Mouse (Mus musculus): ENCODE measurements around the gene Gm13420. TPM values are rescaled to one million over a fixed set of nuclear protein-coding genes. Genes with fewer than 3 reads are reported as not detected.

The Gm13420 gene
- polyA plus RNA-seq, 1 experiment = not detected

GRCm38 (mm10) chr2:29723132-29723531, 28.4 kb downstream of the Gm13420 start:
- H3K36me3 ChIP-seq (ENCODE audit: control insufficient read depth, insufficient read depth) = peaks cover 66% of the 10 kb centered on the region
- H3K79me2 ChIP-seq (ENCODE audit: control insufficient read depth, insufficient read depth) = no peaks in the 10 kb centered on the region
- H3K27me3 ChIP-seq (ENCODE audit: control insufficient read depth, insufficient read depth, insufficient read length) = no peaks in the 10 kb centered on the region
- H3K4me3 ChIP-seq (ENCODE audit: insufficient read depth, poor library complexity, severe bottlenecking) = no peak overlapping the region
- no peaks in the 10 kb centered on the region for H3K79me3 ChIP-seq (ENCODE audit: low read depth)
- TF ChIP-seq MAX (IDR thresholded peaks at IDR 0.05) (no peak), USF1 (IDR thresholded peaks at IDR 0.05; ENCODE audit: low read depth) (no peak), MYOD1 (IDR thresholded peaks at IDR 0.05; ENCODE audit: control insufficient read depth, insufficient read length, low read depth) (no peak), FOSL1 (IDR thresholded peaks at IDR 0.05; ENCODE audit: insufficient read depth, low read length, poor library complexity, severe bottlenecking) (no peak), CEBPB (IDR thresholded peaks at IDR 0.05; ENCODE audit: low read depth) (no peak), CTCF (IDR thresholded peaks at IDR 0.05; ENCODE audit: control insufficient read depth, insufficient read depth, insufficient read length) (no peak), MYOG (IDR thresholded peaks at IDR 0.05; ENCODE audit: control insufficient read depth, extremely low read depth, insufficient read length) (no peak)
- no peak overlapping the region for H3ac ChIP-seq (ENCODE audit: control insufficient read depth, insufficient read length, low read depth)

GRCm38 (mm10) chr2:29718581-29718980, 32.9 kb downstream of the Gm13420 start:
- no peaks in the 10 kb centered on the region for H3K79me3 ChIP-seq (ENCODE audit: low read depth)
- peaks cover 47% of the 10 kb centered on the region for H3K36me3 ChIP-seq (ENCODE audit: control insufficient read depth, insufficient read depth)
- TF ChIP-seq MAX (IDR thresholded peaks at IDR 0.05) (no peak), MYOG (IDR thresholded peaks at IDR 0.05; ENCODE audit: control insufficient read depth, extremely low read depth, insufficient read length) (no peak), FOSL1 (IDR thresholded peaks at IDR 0.05; ENCODE audit: insufficient read depth, low read length, poor library complexity, severe bottlenecking) (no peak), CTCF (IDR thresholded peaks at IDR 0.05; ENCODE audit: control insufficient read depth, insufficient read depth, insufficient read length) (no peak), USF1 (IDR thresholded peaks at IDR 0.05; ENCODE audit: low read depth) (no peak), MYOD1 (IDR thresholded peaks at IDR 0.05; ENCODE audit: control insufficient read depth, insufficient read length, low read depth) (no peak), CEBPB (IDR thresholded peaks at IDR 0.05; ENCODE audit: low read depth) (no peak)
- no peak overlapping the region for H3K4me3 ChIP-seq (ENCODE audit: insufficient read depth, poor library complexity, severe bottlenecking)
- H3ac ChIP-seq (ENCODE audit: control insufficient read depth, insufficient read length, low read depth) = no peak overlapping the region
- H3K27me3 ChIP-seq (ENCODE audit: control insufficient read depth, insufficient read depth, insufficient read length) = no peaks in the 10 kb centered on the region
- no peaks in the 10 kb centered on the region for H3K79me2 ChIP-seq (ENCODE audit: control insufficient read depth, insufficient read depth)

- Histone ChIP-seq H3K27me3 (ENCODE audit: control insufficient read depth, insufficient read depth, insufficient read length) (no peaks in the 10 kb centered on the region), H3K36me3 (ENCODE audit: control insufficient read depth, insufficient read depth) (peaks cover 32% of the 10 kb centered on the region), H3K79me2 (ENCODE audit: control insufficient read depth, insufficient read depth) (no peaks in the 10 kb centered on the region), H3K79me3 (ENCODE audit: low read depth) (no peaks in the 10 kb centered on the region), H3ac (ENCODE audit: control insufficient read depth, insufficient read length, low read depth) (no peak overlapping the region), H3K4me3 (ENCODE audit: insufficient read depth, poor library complexity, severe bottlenecking) (no peak overlapping the region)
- TF ChIP-seq CEBPB (IDR thresholded peaks at IDR 0.05; ENCODE audit: low read depth) (peak; percentile 26), MYOG (IDR thresholded peaks at IDR 0.05; ENCODE audit: control insufficient read depth, extremely low read depth, insufficient read length) (no peak), MYOD1 (IDR thresholded peaks at IDR 0.05; ENCODE audit: control insufficient read depth, insufficient read length, low read depth) (peak; percentile 32), MAX (IDR thresholded peaks at IDR 0.05) (peak; percentile 23)
Measured at GRCm38 (mm10) chr2:29716691-29717090, 34.8 kb downstream of the Gm13420 start.

GRCm38 (mm10) chr2:29716143-29716542, 35.3 kb downstream of the Gm13420 start:
- TF ChIP-seq MYOD1 (IDR thresholded peaks at IDR 0.05; ENCODE audit: control insufficient read depth, insufficient read length, low read depth) (no peak), MYOG (IDR thresholded peaks at IDR 0.05; ENCODE audit: control insufficient read depth, extremely low read depth, insufficient read length) (no peak), USF1 (IDR thresholded peaks at IDR 0.05; ENCODE audit: low read depth) (no peak), CTCF (IDR thresholded peaks at IDR 0.05; ENCODE audit: control insufficient read depth, insufficient read depth, insufficient read length) (no peak)
- H3K79me2 ChIP-seq (ENCODE audit: control insufficient read depth, insufficient read depth) = no peaks in the 10 kb centered on the region
- H3K27me3 ChIP-seq (ENCODE audit: control insufficient read depth, insufficient read depth, insufficient read length) = no peaks in the 10 kb centered on the region
- H3K79me3 ChIP-seq (ENCODE audit: low read depth) = no peaks in the 10 kb centered on the region
- H3ac ChIP-seq (ENCODE audit: control insufficient read depth, insufficient read length, low read depth) = no peak overlapping the region
- H3K4me3 ChIP-seq (ENCODE audit: insufficient read depth, poor library complexity, severe bottlenecking) = no peak overlapping the region
- H3K36me3 ChIP-seq (ENCODE audit: control insufficient read depth, insufficient read depth) = peaks cover 32% of the 10 kb centered on the region

GRCm38 (mm10) chr2:29714127-29714526, 37.4 kb downstream of the Gm13420 start:
- Histone ChIP-seq H3ac (ENCODE audit: control insufficient read depth, insufficient read length, low read depth) (no peak overlapping the region), H3K4me3 (ENCODE audit: insufficient read depth, poor library complexity, severe bottlenecking) (no peak overlapping the region), H3K79me3 (ENCODE audit: low read depth) (no peaks in the 10 kb centered on the region), H3K36me3 (ENCODE audit: control insufficient read depth, insufficient read depth) (peaks cover 34% of the 10 kb centered on the region), H3K79me2 (ENCODE audit: control insufficient read depth, insufficient read depth) (no peaks in the 10 kb centered on the region), H3K27me3 (ENCODE audit: control insufficient read depth, insufficient read depth, insufficient read length) (no peaks in the 10 kb centered on the region)
- TF ChIP-seq USF1 (IDR thresholded peaks at IDR 0.05; ENCODE audit: low read depth) = no peak
- TF ChIP-seq CTCF (IDR thresholded peaks at IDR 0.05; ENCODE audit: control insufficient read depth, insufficient read depth, insufficient read length) = no peak
- no peak for TF ChIP-seq MYOD1 (IDR thresholded peaks at IDR 0.05; ENCODE audit: control insufficient read depth, insufficient read length, low read depth)
- TF ChIP-seq CEBPB (IDR thresholded peaks at IDR 0.05; ENCODE audit: low read depth) = no peak
- no peak for TF ChIP-seq MAX (IDR thresholded peaks at IDR 0.05)
- no peak for TF ChIP-seq FOSL1 (IDR thresholded peaks at IDR 0.05; ENCODE audit: insufficient read depth, low read length, poor library complexity, severe bottlenecking)
- no peak for TF ChIP-seq MYOG (IDR thresholded peaks at IDR 0.05; ENCODE audit: control insufficient read depth, extremely low read depth, insufficient read length)

GRCm38 (mm10) chr2:29713501-29713900, 38.0 kb downstream of the Gm13420 start:
- H3K79me3 ChIP-seq (ENCODE audit: low read depth) = no peaks in the 10 kb centered on the region
- TF ChIP-seq MAX (IDR thresholded peaks at IDR 0.05) = no peak
- TF ChIP-seq CTCF (IDR thresholded peaks at IDR 0.05; ENCODE audit: control insufficient read depth, insufficient read depth, insufficient read length) = no peak
- TF ChIP-seq USF1 (IDR thresholded peaks at IDR 0.05; ENCODE audit: low read depth) = no peak
- TF ChIP-seq CEBPB (IDR thresholded peaks at IDR 0.05; ENCODE audit: low read depth) = no peak
- no peak for TF ChIP-seq MYOG (IDR thresholded peaks at IDR 0.05; ENCODE audit: control insufficient read depth, extremely low read depth, insufficient read length)
- no peak for TF ChIP-seq FOSL1 (IDR thresholded peaks at IDR 0.05; ENCODE audit: insufficient read depth, low read length, poor library complexity, severe bottlenecking)
- no peak for TF ChIP-seq MYOD1 (IDR thresholded peaks at IDR 0.05; ENCODE audit: control insufficient read depth, insufficient read length, low read depth)
- H3ac ChIP-seq (ENCODE audit: control insufficient read depth, insufficient read length, low read depth) = no peak overlapping the region
- no peaks in the 10 kb centered on the region for H3K27me3 ChIP-seq (ENCODE audit: control insufficient read depth, insufficient read depth, insufficient read length)
- peaks cover 30% of the 10 kb centered on the region for H3K36me3 ChIP-seq (ENCODE audit: control insufficient read depth, insufficient read depth)
- H3K79me2 ChIP-seq (ENCODE audit: control insufficient read depth, insufficient read depth) = no peaks in the 10 kb centered on the region
- H3K4me3 ChIP-seq (ENCODE audit: insufficient read depth, poor library complexity, severe bottlenecking) = no peak overlapping the region
